Mouse (Mus musculus) hindbrain, embryonic 13.5 days (tissue): ENCODE measurements at regions not wholly inside any gene's neighbourhood (a gene's known extent, or its start where the extent isn't known, plus 50 kb on each side); places are given as distances from the start of the nearest gene placed in this dataset.

ENCODE experiments used
- ATAC-seq: fragments of 200-750 bp; cut with Nextera tagmentation; 2 replicates; pipeline ENCODE4 v1.8.0; 2017; ENCODE audit warnings: moderate TSS enrichment; ENCODE audit not compliant: low FRiP score
- H3K27ac ChIP-seq: fragments of 300-500 bp; sonication (generic); 2 replicates; pipeline ENCODE4 v1.5.1; 2015; ENCODE audit warnings: inconsistent platforms, mild to moderate bottlenecking, moderate library complexity
- H3K27me3 ChIP-seq: fragments of 300-500 bp; sonication (generic); 2 replicates; pipeline ENCODE4 v1.6.1; 2015; ENCODE audit warnings: mild to moderate bottlenecking, inconsistent platforms
- H3K36me3 ChIP-seq: fragments of 300-500 bp; sonication (generic); 2 replicates; pipeline ENCODE4 v1.6.1; 2015; ENCODE audit warnings: mild to moderate bottlenecking, inconsistent platforms
- H3K4me1 ChIP-seq: fragments of 300-500 bp; sonication (generic); replicated peaks from 2 replicates; pipeline ENCODE4 v1.6.1; 2015; ENCODE audit warnings: inconsistent platforms
- H3K4me2 ChIP-seq: fragments of 300-500 bp; sonication (generic); 2 replicates; pipeline ENCODE4 v1.6.1; 2015; ENCODE audit warnings: inconsistent platforms, mild to moderate bottlenecking, moderate library complexity
- H3K4me3 ChIP-seq: fragments of 300-500 bp; sonication (generic); 2 replicates; pipeline ENCODE4 v1.5.1; 2015; ENCODE audit warnings: mild to moderate bottlenecking, inconsistent platforms
- H3K9ac ChIP-seq: fragments of 300-500 bp; sonication (generic); 2 replicates; pipeline ENCODE4 v1.6.1; 2015; ENCODE audit warnings: mild to moderate bottlenecking, inconsistent platforms
- H3K9me3 ChIP-seq: fragments of 300-500 bp; sonication (generic); 2 replicates; pipeline ENCODE4 v1.6.1; 2016; ENCODE audit warnings: inconsistent platforms
- WGBS: fragments of 180-500 bp; shearing (Covaris S2); methylation state at CpG from one replicate; pipeline ENCODE4 v1.1.7; 2015; 5-methylcytosine and 5-hydroxymethylcytosine counted together

- H3K27ac ChIP-seq = no peak overlapping the region
- no peak overlapping the region for H3K4me3 ChIP-seq
- no peaks in the 10 kb centered on the region for H3K9me3 ChIP-seq
- H3K27me3 ChIP-seq = no peaks in the 10 kb centered on the region
- ATAC-seq = no peak
- H3K4me2 ChIP-seq = no peak overlapping the region
- H3K36me3 ChIP-seq = no peaks in the 10 kb centered on the region
- no peaks in the 10 kb centered on the region for H3K4me1 ChIP-seq
- WGBS = 97% methylated on average over 1 of the region's 1 CpGs
- H3K9ac ChIP-seq = no peak overlapping the region
Measured at GRCm38 (mm10) chr10:22913112-22913511, 93.1 kb upstream of the Tcf21 start.

GRCm38 (mm10) chr10:22908640-22909039, 88.7 kb upstream of the Tcf21 start:
- H3K36me3 ChIP-seq = no peaks in the 10 kb centered on the region
- no peaks in the 10 kb centered on the region for H3K4me1 ChIP-seq
- no peak overlapping the region for H3K27ac ChIP-seq
- no peak for ATAC-seq
- no peaks in the 10 kb centered on the region for H3K9me3 ChIP-seq
- no peaks in the 10 kb centered on the region for H3K27me3 ChIP-seq
- no peak overlapping the region for H3K9ac ChIP-seq
- H3K4me3 ChIP-seq = no peak overlapping the region
- WGBS = 86% methylated on average over 6 of the region's 6 CpGs
- no peak overlapping the region for H3K4me2 ChIP-seq

GRCm38 (mm10) chr10:22905281-22905680, 85.3 kb upstream of the Tcf21 start:
- no peaks in the 10 kb centered on the region for H3K9me3 ChIP-seq
- ATAC-seq = no peak
- no peak overlapping the region for H3K4me2 ChIP-seq
- WGBS = 96% methylated on average over 2 of the region's 2 CpGs
- H3K27me3 ChIP-seq = no peaks in the 10 kb centered on the region
- H3K4me1 ChIP-seq = no peaks in the 10 kb centered on the region
- H3K9ac ChIP-seq = no peak overlapping the region
- no peak overlapping the region for H3K27ac ChIP-seq
- no peaks in the 10 kb centered on the region for H3K36me3 ChIP-seq
- no peak overlapping the region for H3K4me3 ChIP-seq

- Histone ChIP-seq H3K4me2 (no peak overlapping the region), H3K4me1 (no peaks in the 10 kb centered on the region), H3K27me3 (no peaks in the 10 kb centered on the region), H3K4me3 (no peak overlapping the region), H3K36me3 (no peaks in the 10 kb centered on the region), H3K27ac (no peak overlapping the region), H3K9me3 (no peaks in the 10 kb centered on the region), H3K9ac (no peak overlapping the region)
- WGBS = 86% methylated on average over 10 of the region's 10 CpGs
- ATAC-seq = no peak
Measured at GRCm38 (mm10) chr10:22893442-22893985, 73.5 kb upstream of the Tcf21 start.

- H3K27me3 ChIP-seq = no peaks in the 10 kb centered on the region
- no peaks in the 10 kb centered on the region for H3K36me3 ChIP-seq
- no peak overlapping the region for H3K9ac ChIP-seq
- H3K9me3 ChIP-seq = no peaks in the 10 kb centered on the region
- no peak overlapping the region for H3K4me2 ChIP-seq
- H3K4me3 ChIP-seq = no peak overlapping the region
- no peaks in the 10 kb centered on the region for H3K4me1 ChIP-seq
- no peak for ATAC-seq
- 80% methylated on average over 6 of the region's 6 CpGs for WGBS
- H3K27ac ChIP-seq = no peak overlapping the region
Measured at GRCm38 (mm10) chr10:22887451-22887850, 67.5 kb upstream of the Tcf21 start.

GRCm38 (mm10) chr10:22879714-22880113, 59.7 kb upstream of the Tcf21 start:
- Histone ChIP-seq H3K27me3 (no peaks in the 10 kb centered on the region), H3K4me2 (no peak overlapping the region), H3K9ac (no peak overlapping the region), H3K4me3 (no peak overlapping the region), H3K9me3 (no peaks in the 10 kb centered on the region), H3K4me1 (no peaks in the 10 kb centered on the region), H3K36me3 (no peaks in the 10 kb centered on the region), H3K27ac (no peak overlapping the region)
- WGBS = 25% methylated on average over 4 of the region's 4 CpGs
- no peak for ATAC-seq

GRCm38 (mm10) chr10:22877536-22878130, 57.7 kb upstream of the Tcf21 start:
- Histone ChIP-seq H3K36me3 (no peaks in the 10 kb centered on the region), H3K4me3 (no peak overlapping the region), H3K4me2 (no peak overlapping the region), H3K27me3 (no peaks in the 10 kb centered on the region), H3K4me1 (no peaks in the 10 kb centered on the region), H3K9me3 (no peaks in the 10 kb centered on the region), H3K27ac (no peak overlapping the region), H3K9ac (no peak overlapping the region)
- no peak for ATAC-seq
- 89% methylated on average over 5 of the region's 5 CpGs for WGBS

GRCm38 (mm10) chr10:22877028-22877427, 57.1 kb upstream of the Tcf21 start:
- H3K9ac ChIP-seq = no peak overlapping the region
- no peak overlapping the region for H3K27ac ChIP-seq
- H3K36me3 ChIP-seq = no peaks in the 10 kb centered on the region
- no peak for ATAC-seq
- H3K4me1 ChIP-seq = no peaks in the 10 kb centered on the region
- no peak overlapping the region for H3K4me2 ChIP-seq
- no peaks in the 10 kb centered on the region for H3K9me3 ChIP-seq
- H3K4me3 ChIP-seq = no peak overlapping the region
- no peaks in the 10 kb centered on the region for H3K27me3 ChIP-seq
- 71% methylated on average over 2 of the region's 2 CpGs for WGBS

GRCm38 (mm10) chr10:22875675-22876074, 55.7 kb upstream of the Tcf21 start:
- ATAC-seq = no peak
- WGBS = 88% methylated on average over 5 of the region's 5 CpGs
- no peaks in the 10 kb centered on the region for H3K27me3 ChIP-seq
- no peak overlapping the region for H3K27ac ChIP-seq
- no peak overlapping the region for H3K4me2 ChIP-seq
- no peaks in the 10 kb centered on the region for H3K4me1 ChIP-seq
- no peak overlapping the region for H3K9ac ChIP-seq
- no peaks in the 10 kb centered on the region for H3K36me3 ChIP-seq
- H3K9me3 ChIP-seq = no peaks in the 10 kb centered on the region
- H3K4me3 ChIP-seq = no peak overlapping the region

- Histone ChIP-seq H3K4me1 (no peaks in the 10 kb centered on the region), H3K9me3 (no peaks in the 10 kb centered on the region), H3K9ac (no peak overlapping the region), H3K27ac (no peak overlapping the region), H3K36me3 (no peaks in the 10 kb centered on the region), H3K27me3 (no peaks in the 10 kb centered on the region), H3K4me3 (no peak overlapping the region), H3K4me2 (no peak overlapping the region)
- 81% methylated on average over 4 of the region's 4 CpGs for WGBS
- no peak for ATAC-seq
Measured at GRCm38 (mm10) chr10:22875181-22875580, 55.2 kb upstream of the Tcf21 start.
